Mouse (Mus musculus): Measurements from ENCODE around the gene Camk1.

Gene Camk1

GRCm38 (mm10) chr6:113343177-113344092 lies at the start of gene Camk1:
TSS of gene Camk1 (minus strand) at chr6:113343984.
- DNase-seq = peak; percentile 23 to 33

- peak in 1 of 2 experiments; percentile 13 for DNase-seq
Observed at GRCm38 (mm10) chr6:113392387-113393071, 48.7 kb upstream of the Camk1 start.

- DNase-seq = no peak
Observed at GRCm38 (mm10) chr6:113392015-113392386, 48.2 kb upstream of the Camk1 start.

GRCm38 (mm10) chr6:113390715-113391114 lies 46.9 kb upstream of the Camk1 start:
- DNase-seq = no peak

- DNase-seq = no peak
Observed at GRCm38 (mm10) chr6:113388960-113389359, 45.2 kb upstream of the Camk1 start, which contains the start of gene Ttll3. TSS of gene Ttll3 (plus strand) at chr6:113389260.

GRCm38 (mm10) chr6:113386025-113386424 lies 42.2 kb upstream of the Camk1 start:
- DNase-seq = no peak

GRCm38 (mm10) chr6:113385160-113385714 lies 41.5 kb upstream of the Camk1 start:
- no peak for DNase-seq

- no peak for DNase-seq
Observed at GRCm38 (mm10) chr6:113384351-113384927, 40.7 kb upstream of the Camk1 start.

GRCm38 (mm10) chr6:113380480-113380879 lies 36.7 kb upstream of the Camk1 start:
- DNase-seq = peak in 1 of 2 experiments; percentile 9

GRCm38 (mm10) chr6:113379246-113379645 lies 35.5 kb upstream of the Camk1 start:
- peak; percentile 37 to 43 for DNase-seq

- peak; percentile 94 for DNase-seq
Observed at GRCm38 (mm10) chr6:113377496-113378385, 34.0 kb upstream of the Camk1 start, which contains the start of the genes Tada3 and Arpc4. TSS of gene Tada3 (minus strand) at chr6:113377883. TSS of gene Arpc4 (plus strand) at chr6:113378115.

- DNase-seq = no peak
Observed at GRCm38 (mm10) chr6:113377172-113377495, 33.4 kb upstream of the Camk1 start.

- no peak for DNase-seq
Observed at GRCm38 (mm10) chr6:113373491-113373890, 29.7 kb upstream of the Camk1 start.

GRCm38 (mm10) chr6:113370194-113370929 lies 26.6 kb upstream of the Camk1 start:
- DNase-seq = no peak

- DNase-seq = no peak
Observed at GRCm38 (mm10) chr6:113368577-113368976, 24.8 kb upstream of the Camk1 start.

- DNase-seq = no peak
Observed at GRCm38 (mm10) chr6:113368124-113368523, 24.3 kb upstream of the Camk1 start.

- no peak for DNase-seq
Observed at GRCm38 (mm10) chr6:113367574-113367973, 23.8 kb upstream of the Camk1 start.

GRCm38 (mm10) chr6:113366639-113367038 lies 22.9 kb upstream of the Camk1 start:
- no peak for DNase-seq

- no peak for DNase-seq
Observed at GRCm38 (mm10) chr6:113364518-113365135, 20.8 kb upstream of the Camk1 start.

- no peak for DNase-seq
Observed at GRCm38 (mm10) chr6:113362241-113362640, 18.5 kb upstream of the Camk1 start.

- DNase-seq = no peak
Observed at GRCm38 (mm10) chr6:113361476-113361875, 17.7 kb upstream of the Camk1 start.
